Mouse (Mus musculus): ENCODE measurements at regions not wholly inside any gene's neighbourhood (a gene's known extent, or its start where the extent isn't known, plus 50 kb on each side); places are given as distances from the start of the nearest gene placed in this dataset.

GRCm38 (mm10) chr4:105996893-105997630, 207.4 kb downstream of the Gm12728 start:
- TF ChIP-seq CTCF (IDR thresholded peaks at IDR 0.05) (no peak), POLR2A (IDR thresholded peaks at IDR 0.05; ENCODE audit: insufficient read depth, low read depth, low read length) (no peak)
